Mouse (Mus musculus) hindbrain, embryonic 15.5 days (tissue): ENCODE measurements around the gene Eepd1. TPM values are rescaled to one million over a fixed set of nuclear protein-coding genes. Genes with fewer than 3 reads are reported as not detected.

Source experiments
- ATAC-seq: fragments of 200-750 bp; cut with Nextera tagmentation; 2 replicates; pipeline ENCODE4 v1.8.0; 2017; ENCODE audit warnings: low read depth, moderate number of reproducible peaks, moderate TSS enrichment; ENCODE audit not compliant: low FRiP score
- H3K27ac ChIP-seq: fragments of 300-500 bp; sonication (generic); replicated peaks from 2 replicates; pipeline ENCODE4 v1.5.1; 2015; ENCODE audit warnings: mild to moderate bottlenecking, inconsistent platforms
- H3K27me3 ChIP-seq: fragments of 300-500 bp; sonication (generic); 2 replicates; pipeline ENCODE4 v1.6.1; 2015; ENCODE audit warnings: control low read depth, inconsistent platforms
- H3K36me3 ChIP-seq: fragments of 300-500 bp; sonication (generic); 2 replicates; pipeline ENCODE4 v1.6.1; 2015; ENCODE audit warnings: control low read depth, inconsistent platforms
- H3K4me1 ChIP-seq: fragments of 300-500 bp; sonication (generic); replicated peaks from 2 replicates; pipeline ENCODE4 v1.6.1; 2015; ENCODE audit warnings: control low read depth, inconsistent platforms
- H3K4me2 ChIP-seq: fragments of 300-500 bp; sonication (generic); 2 replicates; pipeline ENCODE4 v1.6.1; 2015; ENCODE audit warnings: moderate library complexity, mild to moderate bottlenecking, inconsistent platforms
- H3K4me3 ChIP-seq: fragments of 300-500 bp; sonication (generic); 2 replicates; pipeline ENCODE4 v1.5.1; 2015; ENCODE audit warnings: mild to moderate bottlenecking, inconsistent platforms
- H3K9ac ChIP-seq: fragments of 300-500 bp; sonication (generic); 2 replicates; pipeline ENCODE4 v1.6.1; 2015; ENCODE audit warnings: inconsistent platforms
- H3K9me3 ChIP-seq: fragments of 300-500 bp; sonication (generic); 2 replicates; pipeline ENCODE4 v1.6.1; 2016; ENCODE audit warnings: control low read depth, inconsistent platforms
- WGBS: fragments of 180-500 bp; shearing (Covaris S2); methylation state at CpG from one replicate; pipeline ENCODE4 v1.1.7; 2015; 5-methylcytosine and 5-hydroxymethylcytosine counted together
- polyA plus RNA-seq: library from polyadenylated mRNA; unstranded; fragments of >200 nt; fragmentation: Nextera tagmentation; extraction: Ambion mirVana; gene quantifications from 2 replicates; pipeline ENCODE4 v1.2.1, GENCODE M21; 2015

Eepd1 gene
- polyA plus RNA-seq, 1 experiment from 2014 or later, result 11.0 TPM

DNA sequence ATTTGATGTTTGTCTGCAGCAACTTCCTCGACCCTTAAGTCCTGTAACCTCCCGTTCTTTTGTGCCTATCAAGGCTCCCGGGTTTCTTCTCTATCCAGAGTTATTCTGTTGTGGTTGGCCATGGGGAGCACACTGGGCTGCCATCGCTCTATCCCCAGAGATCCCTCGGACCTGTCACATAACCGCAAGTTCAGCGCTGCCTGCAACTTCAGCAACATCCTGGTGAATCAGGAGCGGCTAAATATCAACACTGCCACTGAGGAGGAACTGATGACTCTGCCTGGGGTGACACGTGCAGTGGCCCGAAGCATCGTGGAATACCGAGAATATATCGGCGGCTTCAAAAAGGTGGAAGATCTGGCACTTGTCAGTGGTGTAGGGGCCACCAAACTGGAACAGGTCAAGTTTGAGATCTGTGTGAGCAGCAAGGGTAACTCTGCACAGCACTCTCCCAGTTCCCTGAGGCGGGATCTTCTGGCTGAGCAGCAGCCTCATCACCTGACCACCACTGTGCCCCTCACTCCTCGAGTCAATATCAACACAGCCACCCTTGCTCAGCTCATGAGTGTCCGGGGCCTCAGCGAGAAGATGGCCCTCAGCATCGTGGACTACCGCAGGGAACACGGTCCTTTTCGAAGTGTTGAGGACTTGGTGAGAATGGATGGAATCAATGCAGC is 1.1 kb downstream of the Eepd1 start:
- 48% methylated on average over 22 of the region's 22 CpGs for WGBS
- H3K4me1 ChIP-seq, result peaks cover 53% of the 10 kb centered on the region
- no peaks in the 10 kb centered on the region for H3K9me3 ChIP-seq
- H3K4me3 ChIP-seq, result peak overlapping the region; percentile 67
- H3K36me3 ChIP-seq, result no peaks in the 10 kb centered on the region
- no peaks in the 10 kb centered on the region for H3K27me3 ChIP-seq
- no peak overlapping the region for H3K27ac ChIP-seq
- no peak overlapping the region; the same call in 1 of the 2 replicates for H3K9ac ChIP-seq
- H3K4me2 ChIP-seq, result peak overlapping the region; percentile 76
- ATAC-seq, result no peak

DNA sequence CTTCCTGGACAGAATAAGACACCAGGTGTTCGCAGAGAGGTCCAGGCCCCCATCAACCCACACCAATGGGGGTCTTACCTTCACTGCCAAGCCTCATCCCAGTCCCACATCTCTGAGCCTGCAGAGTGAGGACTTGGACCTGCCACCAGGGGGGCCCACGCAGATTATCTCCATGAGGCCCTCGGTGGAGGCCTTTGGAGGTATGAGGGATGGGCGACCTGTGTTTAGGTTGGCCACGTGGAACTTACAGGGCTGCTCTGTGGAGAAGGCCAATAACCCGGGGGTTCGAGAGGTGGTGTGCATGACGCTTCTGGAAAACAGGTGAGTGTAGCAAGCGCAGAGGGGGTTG is 1.6 kb downstream of the Eepd1 start:
- Histone ChIP-seq H3K9me3 (no peaks in the 10 kb centered on the region), H3K4me2 (peak overlapping the region; percentile 76), H3K9ac (no peak overlapping the region), H3K27me3 (no peaks in the 10 kb centered on the region), H3K36me3 (no peaks in the 10 kb centered on the region), H3K4me1 (peaks cover 57% of the 10 kb centered on the region), H3K4me3 (peak overlapping the region; percentile 67), H3K27ac (no peak overlapping the region)
- no peak for ATAC-seq
- WGBS, result 88% methylated on average over 9 of the region's 9 CpGs

DNA sequence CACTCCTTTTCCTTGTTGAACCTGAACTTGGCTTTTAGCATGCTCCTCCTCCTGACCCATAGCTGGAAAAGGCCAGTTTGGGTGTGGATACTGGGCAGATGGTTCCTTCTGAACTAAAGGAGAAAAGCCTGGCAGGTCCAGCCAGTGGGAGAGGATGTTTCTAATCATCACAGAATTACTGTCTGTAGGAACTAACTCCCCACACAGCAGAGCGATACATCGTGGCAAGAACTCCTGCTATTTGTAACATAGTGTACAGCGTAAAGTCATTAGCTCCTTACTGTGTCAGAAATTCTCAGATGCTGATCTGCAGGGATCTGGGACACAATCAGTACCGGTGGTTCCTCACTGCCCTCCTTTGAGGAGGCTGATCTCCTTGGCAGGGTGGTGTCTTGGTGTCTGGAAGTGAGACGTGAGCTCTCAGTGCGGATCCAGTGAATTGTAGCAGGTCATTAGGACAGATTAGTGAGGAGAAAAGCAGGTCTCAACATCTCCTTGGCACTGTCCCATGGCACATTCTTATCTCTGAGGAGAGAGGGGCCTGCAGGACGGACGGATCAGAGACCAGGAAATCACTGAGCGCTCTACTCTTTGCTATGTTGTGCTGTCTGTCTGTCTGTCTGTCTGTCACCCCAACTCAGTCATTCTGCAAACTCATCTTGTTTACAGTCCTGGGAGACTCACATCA is 2.7 kb downstream of the Eepd1 start:
- no peak for ATAC-seq
- 69% methylated on average over 9 of the region's 9 CpGs for WGBS
- no peaks in the 10 kb centered on the region for H3K36me3 ChIP-seq
- H3K27ac ChIP-seq, result no peak overlapping the region
- peak overlapping the region; percentile 19 for H3K4me3 ChIP-seq
- peak overlapping the region; percentile 76 for H3K4me2 ChIP-seq
- H3K4me1 ChIP-seq, result peaks cover 59% of the 10 kb centered on the region
- no peaks in the 10 kb centered on the region for H3K27me3 ChIP-seq
- H3K9ac ChIP-seq, result no peak overlapping the region
- H3K9me3 ChIP-seq, result no peaks in the 10 kb centered on the region

DNA sequence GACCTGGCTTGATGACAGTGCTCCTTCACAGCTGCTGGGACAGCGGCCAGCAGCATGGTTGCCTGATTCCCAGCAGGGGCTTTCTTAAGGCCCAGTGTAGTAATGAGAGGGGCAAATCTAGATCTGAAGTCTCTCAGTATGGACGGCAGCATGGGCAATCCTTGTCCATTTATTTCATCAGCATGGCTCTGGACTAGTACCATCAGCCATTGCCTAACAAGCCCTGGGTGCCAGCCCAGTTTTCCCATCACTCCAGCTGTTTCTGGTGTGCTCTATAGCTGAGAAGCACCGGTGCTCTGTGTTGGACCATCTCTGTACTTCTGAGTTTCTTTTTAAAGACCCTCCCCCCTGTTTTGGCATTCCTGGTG is 3.3 kb downstream of the Eepd1 start:
- no peak for ATAC-seq
- no peaks in the 10 kb centered on the region for H3K27me3 ChIP-seq
- no peak overlapping the region for H3K27ac ChIP-seq
- H3K9me3 ChIP-seq, result no peaks in the 10 kb centered on the region
- H3K9ac ChIP-seq, result no peak overlapping the region
- 58% methylated on average over 3 of the region's 3 CpGs for WGBS
- peak overlapping the region; percentile 76 for H3K4me2 ChIP-seq
- peak overlapping the region; percentile 19 for H3K4me3 ChIP-seq
- H3K36me3 ChIP-seq, result no peaks in the 10 kb centered on the region
- H3K4me1 ChIP-seq, result peaks cover 59% of the 10 kb centered on the region

DNA sequence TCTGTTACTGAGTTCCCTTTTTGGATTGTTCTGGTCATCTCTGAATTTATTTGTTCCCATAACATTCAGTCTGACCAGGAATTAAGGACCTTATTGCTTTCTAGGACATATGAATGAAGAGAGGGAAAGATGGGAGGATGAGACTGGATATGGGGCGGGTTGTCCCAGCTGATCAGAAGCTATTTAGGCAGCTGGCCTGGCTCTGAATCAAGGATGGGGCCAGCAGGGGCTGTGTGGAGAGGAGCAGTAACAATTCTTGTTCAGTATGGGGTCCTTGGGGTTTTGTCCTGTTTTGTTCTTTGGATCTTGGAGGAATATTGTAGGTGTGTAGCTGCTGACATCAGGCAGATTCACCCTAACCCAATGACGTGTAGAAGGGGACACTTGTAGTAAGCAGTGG is 3.7 kb downstream of the Eepd1 start:
- Histone ChIP-seq H3K27me3 (no peaks in the 10 kb centered on the region), H3K9me3 (no peaks in the 10 kb centered on the region), H3K27ac (no peak overlapping the region), H3K36me3 (no peaks in the 10 kb centered on the region), H3K4me2 (peak overlapping the region; percentile 76), H3K9ac (no peak overlapping the region), H3K4me3 (peak overlapping the region; percentile 19; the same call in 1 of the 2 replicates), H3K4me1 (peaks cover 59% of the 10 kb centered on the region)
- no peak for ATAC-seq
- 62% methylated on average over 2 of the region's 2 CpGs for WGBS

DNA sequence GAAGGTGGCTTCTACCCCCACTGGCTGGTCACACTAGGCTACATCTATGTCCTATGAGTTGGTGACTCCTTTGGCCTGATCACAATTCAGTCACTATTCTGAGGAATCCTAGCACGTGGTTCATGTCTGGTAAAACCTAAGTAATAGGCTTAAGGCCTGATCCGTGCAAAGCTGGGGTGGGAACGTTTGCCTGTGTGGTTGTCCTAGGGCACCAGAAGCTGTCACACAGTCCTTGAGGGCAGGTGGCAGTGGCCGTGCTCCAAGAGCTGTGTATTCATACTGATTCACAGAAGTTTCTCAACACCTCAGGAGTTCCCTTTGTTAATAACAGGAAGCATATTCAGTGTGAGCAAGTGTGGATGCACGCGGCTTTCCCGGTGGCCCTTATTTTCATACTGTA is 4.1 kb downstream of the Eepd1 start:
- ATAC-seq, result no peak
- Histone ChIP-seq H3K4me2 (peak overlapping the region; percentile 76), H3K9ac (no peak overlapping the region), H3K9me3 (no peaks in the 10 kb centered on the region), H3K4me3 (no peak overlapping the region), H3K36me3 (no peaks in the 10 kb centered on the region), H3K27ac (no peak overlapping the region), H3K27me3 (no peaks in the 10 kb centered on the region), H3K4me1 (peaks cover 59% of the 10 kb centered on the region)
- 82% methylated on average over 7 of the region's 7 CpGs for WGBS

DNA sequence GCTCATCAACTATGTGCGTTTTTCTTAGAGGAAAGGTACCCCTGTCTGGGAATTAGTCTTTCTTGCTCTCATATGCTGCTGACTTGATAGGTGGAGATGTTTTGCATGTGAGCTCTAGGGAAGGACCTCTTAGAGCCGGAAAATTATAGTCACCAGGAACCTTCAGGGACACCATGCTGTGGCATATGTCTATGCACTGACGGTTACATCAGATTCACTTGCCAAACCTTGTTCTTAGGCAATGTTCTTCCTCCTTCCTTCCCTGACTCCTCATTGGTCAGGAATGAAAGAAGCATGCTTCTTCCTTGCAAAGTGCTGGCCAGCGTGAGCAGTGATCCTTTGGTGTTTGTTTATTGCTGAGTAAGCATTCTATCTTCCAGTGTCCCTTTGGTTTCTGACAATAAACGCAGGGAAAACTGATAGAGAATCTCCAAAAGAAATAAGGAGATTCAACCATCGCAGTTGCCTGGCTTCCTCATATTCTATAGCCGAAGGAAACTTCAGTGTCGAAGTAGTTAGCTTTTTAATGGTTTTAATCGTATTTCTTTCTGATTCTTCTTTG is 5.0 kb downstream of the Eepd1 start:
- peaks cover 52% of the 10 kb centered on the region for H3K4me1 ChIP-seq
- ATAC-seq, result no peak
- no peak overlapping the region for H3K4me3 ChIP-seq

DNA sequence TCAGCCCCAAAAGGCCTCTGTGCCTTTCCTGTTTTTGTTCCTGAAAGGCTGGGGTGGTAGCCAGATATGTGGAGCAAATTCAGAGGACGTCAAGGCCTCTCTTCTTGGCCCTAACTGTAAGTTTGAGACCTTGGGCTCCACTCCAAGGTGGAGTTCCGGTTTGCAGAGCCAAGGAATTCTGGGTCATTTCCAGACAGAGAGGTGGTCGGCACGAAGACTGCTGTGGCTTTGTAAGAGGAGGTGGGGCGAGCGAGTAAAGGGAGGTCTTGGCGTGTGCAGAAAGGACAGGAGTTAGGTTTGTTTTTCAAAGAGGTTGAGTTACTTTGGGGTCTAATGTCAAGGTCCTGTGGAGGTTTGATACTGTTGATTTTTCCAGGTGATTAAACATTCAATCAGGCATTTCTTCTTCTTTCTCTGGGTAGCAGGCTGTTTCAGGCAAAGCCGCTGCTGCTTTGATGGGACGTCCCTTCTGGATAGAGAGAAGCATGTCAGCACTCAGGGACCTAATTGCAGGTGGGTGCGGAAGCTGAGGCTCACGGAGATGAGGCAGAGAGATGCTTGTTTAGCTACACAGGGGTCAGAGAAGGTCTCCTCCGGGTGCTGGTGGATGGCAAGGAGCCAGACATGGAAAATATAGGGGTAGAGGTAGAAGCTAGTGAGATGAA is 6.2 kb downstream of the Eepd1 start:
- no peak overlapping the region for H3K9ac ChIP-seq
- no peak overlapping the region for H3K27ac ChIP-seq
- no peak for ATAC-seq
- 48% methylated on average over 12 of the region's 12 CpGs for WGBS
- no peaks in the 10 kb centered on the region for H3K36me3 ChIP-seq
- H3K9me3 ChIP-seq, result no peaks in the 10 kb centered on the region
- H3K27me3 ChIP-seq, result no peaks in the 10 kb centered on the region
- peaks cover 44% of the 10 kb centered on the region for H3K4me1 ChIP-seq
- no peak overlapping the region for H3K4me3 ChIP-seq
- H3K4me2 ChIP-seq, result peak overlapping the region; percentile 8; the same call in 1 of the 2 replicates

More for the DNA sequence above, 5.0 kb downstream of the Eepd1 start:
- Histone ChIP-seq H3K4me2 (0 out of 2 replicates have a peak overlapping the region, but pooled peaks have one; percentile 76), H3K9me3 (no peaks in the 10 kb centered on the region), H3K27ac (no peak overlapping the region), H3K27me3 (no peaks in the 10 kb centered on the region), H3K9ac (no peak overlapping the region), H3K36me3 (no peaks in the 10 kb centered on the region)
- WGBS, result 80% methylated on average over 9 of the region's 9 CpGs

DNA sequence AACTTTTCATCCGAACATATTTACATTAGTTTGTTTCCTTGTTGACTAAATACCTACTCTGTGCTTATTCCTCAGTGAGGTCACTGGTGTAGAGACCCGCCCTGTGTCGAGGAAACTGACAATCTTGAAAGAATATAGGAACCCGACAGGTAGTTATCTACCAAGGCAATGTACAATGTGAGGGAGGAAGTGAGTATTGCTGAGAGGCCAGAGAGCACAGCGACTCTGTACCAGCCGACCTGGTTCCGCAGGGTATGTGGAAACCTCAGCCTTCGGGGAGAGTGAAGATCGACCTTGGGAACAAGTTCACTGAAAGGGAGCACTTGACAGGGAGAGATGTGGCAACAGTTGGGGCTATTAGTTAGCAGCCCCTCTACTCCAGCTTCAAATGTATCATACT is 7.2 kb downstream of the Eepd1 start:
- no peak overlapping the region for H3K27ac ChIP-seq
- no peak overlapping the region for H3K4me2 ChIP-seq
- ATAC-seq, result no peak
- peaks cover 36% of the 10 kb centered on the region for H3K4me1 ChIP-seq
- H3K9ac ChIP-seq, result no peak overlapping the region
- no peaks in the 10 kb centered on the region for H3K36me3 ChIP-seq
- 94% methylated on average over 9 of the region's 9 CpGs for WGBS
- H3K9me3 ChIP-seq, result no peaks in the 10 kb centered on the region
- H3K27me3 ChIP-seq, result no peaks in the 10 kb centered on the region
- no peak overlapping the region for H3K4me3 ChIP-seq

DNA sequence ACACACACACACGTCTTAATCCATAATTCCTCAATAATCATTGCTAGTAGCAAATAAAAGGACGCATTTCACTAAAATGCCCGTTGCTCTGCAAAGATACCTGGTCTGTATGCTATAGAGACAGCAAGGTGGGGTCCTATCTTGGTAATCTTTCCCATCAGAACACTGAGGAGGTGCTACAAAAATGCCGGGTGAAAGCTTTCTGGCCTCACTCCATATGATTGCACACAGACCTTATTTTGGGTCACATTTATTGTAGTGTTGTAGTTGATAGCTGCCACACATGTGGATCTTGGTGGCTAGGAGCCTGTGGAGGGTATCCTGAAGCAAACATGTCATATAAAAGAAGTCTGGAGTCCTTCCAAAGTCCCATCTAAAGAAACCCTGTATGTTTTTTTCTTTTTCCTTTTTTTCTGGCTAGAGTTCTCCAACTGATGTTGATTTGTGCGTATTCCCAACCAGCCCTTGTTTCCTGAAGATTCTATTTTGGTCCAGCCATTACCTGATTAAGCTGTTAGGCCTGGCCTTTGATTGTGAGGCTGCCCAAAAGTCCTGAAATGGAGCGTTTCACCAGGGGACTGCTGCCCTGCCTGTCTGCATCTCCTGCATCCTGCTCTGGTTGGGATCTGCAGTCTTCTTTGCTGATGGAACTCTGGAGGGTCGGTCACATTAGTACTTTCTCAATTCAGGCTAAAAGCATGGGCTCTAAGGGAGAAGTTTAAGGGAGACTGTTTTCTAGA is 8.0 kb downstream of the Eepd1 start:
- H3K9ac ChIP-seq, result no peak overlapping the region
- no peaks in the 10 kb centered on the region for H3K27me3 ChIP-seq
- H3K4me2 ChIP-seq, result no peak overlapping the region
- no peaks in the 10 kb centered on the region for H3K9me3 ChIP-seq
- no peak overlapping the region for H3K4me3 ChIP-seq
- H3K4me1 ChIP-seq, result peaks cover 28% of the 10 kb centered on the region
- ATAC-seq, result no peak
- WGBS, result 89% methylated on average over 7 of the region's 7 CpGs
- H3K36me3 ChIP-seq, result no peaks in the 10 kb centered on the region
- H3K27ac ChIP-seq, result no peak overlapping the region

DNA sequence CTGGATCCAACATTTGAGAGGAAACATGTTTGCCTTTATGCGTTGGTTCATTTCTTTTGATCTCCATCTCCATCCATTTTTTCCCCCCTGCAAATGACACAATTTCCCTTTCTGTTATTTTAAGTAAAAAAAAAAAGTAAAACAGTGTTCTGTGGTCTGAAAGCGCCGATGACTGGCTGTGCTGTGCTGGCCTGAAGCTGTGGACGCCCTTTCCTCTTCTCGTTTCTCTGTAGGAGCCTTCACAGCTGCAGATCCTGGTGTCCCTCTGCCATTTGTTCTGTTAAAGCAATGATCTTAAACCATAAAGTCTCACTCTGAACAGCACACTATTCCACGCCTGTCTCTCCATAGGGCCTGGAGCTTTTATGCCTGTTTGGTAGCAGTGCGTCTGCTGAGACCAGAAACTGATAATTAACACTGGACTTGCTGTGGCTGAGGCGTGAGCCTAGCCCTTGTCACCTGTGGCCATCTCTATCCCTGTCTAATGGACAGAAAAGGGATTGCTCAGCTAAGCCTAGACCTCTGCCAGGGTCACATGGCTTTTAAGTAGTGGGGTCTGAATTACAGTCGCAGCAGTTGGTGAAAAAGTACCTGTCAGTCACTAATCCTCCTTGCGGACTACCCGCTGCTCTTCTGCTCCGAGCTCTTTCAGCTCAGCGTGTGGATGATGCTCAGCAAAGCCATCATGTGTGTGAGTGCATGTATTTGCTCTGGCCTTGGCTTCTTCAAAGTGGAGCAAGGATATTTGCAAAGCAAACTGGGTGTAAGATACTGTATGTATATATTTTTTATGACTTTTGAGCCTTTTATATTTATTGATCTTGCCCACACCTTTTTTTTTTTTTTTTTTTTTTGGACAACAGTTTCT is 9.2 kb downstream of the Eepd1 start:
- ATAC-seq, result 0 out of 2 replicates have a peak, but pooled peaks have one; percentile 48
- no peak overlapping the region for H3K9ac ChIP-seq
- 68% methylated on average over 13 of the region's 13 CpGs for WGBS
- H3K4me1 ChIP-seq, result peaks cover 17% of the 10 kb centered on the region; the same call in 1 of the 2 replicates
- H3K4me2 ChIP-seq, result no peak overlapping the region
- no peaks in the 10 kb centered on the region for H3K27me3 ChIP-seq
- no peak overlapping the region for H3K4me3 ChIP-seq
- H3K36me3 ChIP-seq, result no peaks in the 10 kb centered on the region
- no peak overlapping the region for H3K27ac ChIP-seq
- no peaks in the 10 kb centered on the region for H3K9me3 ChIP-seq
